ENCODE assay signal across 9 mouse cellular contexts in genomic region chr2:158722991-158723551, GRCm38 (mm10). TPM values are rescaled to one million over a fixed set of nuclear protein-coding genes. Genes with fewer than 3 reads are reported as not detected.
DNase-seq lines count a peak whose midpoint lies in the region; ATAC-seq lines count a peak whose summit lies in the region.
"Had no signal": no experiment of that assay in that cellular context is flagged by ENCODE, and none has a peak within 500 bp of the region (broad histone marks: within the 10 kb centered on the region; RNA-seq: fewer than 3 reads in every experiment).

No protein-coding gene starts in this region.

- H3K4me1 ChIP-seq in kidney, embryonic 16.5 days (ENCODE audit: insufficient read depth, low read length), result 0 out of 2 replicates have a peak, but pooled peaks cover 3% of the 10 kb centered on the region
- peaks cover 6% of the 10 kb centered on the region; the same call in 1 of the 2 replicates for H3K4me1 ChIP-seq in embryonic facial prominence, embryonic 13.5 days
- peaks cover 12% of the 10 kb centered on the region for H3K4me1 ChIP-seq in midbrain, embryonic 15.5 days
- H3K4me1 ChIP-seq: limb, embryonic 12.5 days had no signal

- no peak overlapping the region for H3K4me2 ChIP-seq in kidney, embryonic 16.5 days (replicated peaks; ENCODE audit: low read depth, low read length)
- H3K4me2 ChIP-seq in embryonic facial prominence, embryonic 13.5 days, result no peak overlapping the region
- H3K4me2 ChIP-seq in midbrain, embryonic 15.5 days, result no peak overlapping the region
- H3K4me2 ChIP-seq: limb, embryonic 12.5 days had no signal

- no peak for ATAC-seq in kidney, embryonic 16.5 days (ENCODE audit: low FRiP score, low TSS enrichment)
- ATAC-seq in embryonic facial prominence, embryonic 13.5 days (ENCODE audit: insufficient number of reproducible peaks, insufficient read depth, low FRiP score, low TSS enrichment, low read depth), result no peak
- ATAC-seq in midbrain, embryonic 15.5 days (replicated peaks), result no peak

- no peaks in the 10 kb centered on the region for H3K36me3 ChIP-seq in kidney, embryonic 16.5 days (ENCODE audit: insufficient read depth, low read length)
- no peaks in the 10 kb centered on the region for H3K36me3 ChIP-seq in embryonic facial prominence, embryonic 13.5 days
- no peaks in the 10 kb centered on the region for H3K36me3 ChIP-seq in midbrain, embryonic 15.5 days (replicated peaks)
- H3K36me3 ChIP-seq: limb, embryonic 12.5 days had no signal

- H3K27ac ChIP-seq in kidney, embryonic 16.5 days (ENCODE audit: low read length), result peak overlapping the region; percentile 67
- 0 out of 2 replicates have a peak overlapping the region, but pooled peaks have one; percentile 51 for H3K27ac ChIP-seq in embryonic facial prominence, embryonic 13.5 days
- H3K27ac ChIP-seq in midbrain, embryonic 15.5 days, result 0 out of 2 replicates have a peak overlapping the region, but pooled peaks have one; percentile 24
- H3K27ac ChIP-seq: limb, embryonic 12.5 days had no signal

- WGBS in kidney, embryonic 16.5 days, result 49% methylated on average over 6 of the region's 6 CpGs
- WGBS in embryonic facial prominence, embryonic 13.5 days, result 46% methylated on average over 6 of the region's 6 CpGs
- 58% methylated on average over 6 of the region's 6 CpGs for WGBS in midbrain, embryonic 15.5 days

- peak; percentile 29 for DNase-seq in adrenal gland, adult 2 months
- no peak for DNase-seq in adrenal gland, postnatal 4 days (ENCODE audit: low spot score in 2 of 2)
- no peak for DNase-seq in kidney, adult 9 months
- no peak for DNase-seq in cerebellum, adult 9-11 months
- DNase-seq in cerebellum, adult 11 months, result no peak

- H3K27me3 ChIP-seq in kidney, embryonic 16.5 days (ENCODE audit: insufficient read depth, low read length), result no peaks in the 10 kb centered on the region
- H3K27me3 ChIP-seq in embryonic facial prominence, embryonic 13.5 days, result no peaks in the 10 kb centered on the region
- no peaks in the 10 kb centered on the region for H3K27me3 ChIP-seq in midbrain, embryonic 15.5 days (replicated peaks)

- H3K4me3 ChIP-seq in kidney, embryonic 16.5 days (ENCODE audit: low read length), result no peak overlapping the region
- no peak overlapping the region for H3K4me3 ChIP-seq in embryonic facial prominence, embryonic 13.5 days
- H3K4me3 ChIP-seq in midbrain, embryonic 15.5 days, result no peak overlapping the region
- H3K4me3 ChIP-seq: limb, embryonic 12.5 days had no signal

- no peaks in the 10 kb centered on the region for H3K9me3 ChIP-seq in kidney, embryonic 16.5 days (ENCODE audit: low read length)
- H3K9me3 ChIP-seq in embryonic facial prominence, embryonic 13.5 days, result no peaks in the 10 kb centered on the region
- H3K9me3 ChIP-seq in midbrain, embryonic 15.5 days, result no peaks in the 10 kb centered on the region
- H3K9me3 ChIP-seq: limb, embryonic 12.5 days had no signal

- no peak overlapping the region for H3K9ac ChIP-seq in kidney, embryonic 16.5 days (replicated peaks; ENCODE audit: low read length)
- no peak overlapping the region for H3K9ac ChIP-seq in embryonic facial prominence, embryonic 13.5 days
- no peak overlapping the region for H3K9ac ChIP-seq in midbrain, embryonic 15.5 days
- H3K9ac ChIP-seq: limb, embryonic 12.5 days had no signal

RNA-seq across cellular contexts. Expression of gene Fam83d, which starts 44.8 kb away (rescaled TPM):
- total RNA-seq in adrenal gland, adult 2 months (2021), result under 1 TPM; 0.49 to 0.69 TPM
- 2.8 and 3.2 TPM in 2 replicates for polyA plus RNA-seq in adrenal gland, adult 2 months (2012; rRNA removed)
- 10 to 100 TPM; 10.6 to 11.3 TPM for total RNA-seq in adrenal gland, postnatal 4 days (2021)
- 55.1 and 56.3 TPM in 2 replicates for polyA plus RNA-seq in kidney, embryonic 16.5 days (2015; fragmentation: Nextera tagmentation; extraction: Ambion mirVana)
- 46.8 and 47.5 TPM in 2 replicates for polyA plus RNA-seq in embryonic facial prominence, embryonic 13.5 days (2015; fragmentation: Nextera tagmentation; extraction: Ambion mirVana)
- polyA plus RNA-seq in midbrain, embryonic 15.5 days (2015; fragmentation: Nextera tagmentation; extraction: Ambion mirVana), result 6.0 and 7.3 TPM in 2 replicates

RNA-seq across cellular contexts. Expression of gene Ppp1r16b, which starts 57.9 kb away (rescaled TPM):
- 10 to 100 TPM in 1 of 2 experiments, 1 to 10 TPM in 1; 9.3 to 13.3 TPM for total RNA-seq in adrenal gland, adult 2 months (2021)
- 3.3 and 4.1 TPM in 2 replicates for polyA plus RNA-seq in adrenal gland, adult 2 months (2012; rRNA removed)
- 10 to 100 TPM; 15.7 to 16.9 TPM for total RNA-seq in adrenal gland, postnatal 4 days (2021)
- 14.1 and 17.7 TPM in 2 replicates for polyA plus RNA-seq in kidney, embryonic 16.5 days (2015; fragmentation: Nextera tagmentation; extraction: Ambion mirVana)
- polyA plus RNA-seq in embryonic facial prominence, embryonic 13.5 days (2015; fragmentation: Nextera tagmentation; extraction: Ambion mirVana), result 3.2 and 3.6 TPM in 2 replicates
- 21.0 and 23.4 TPM in 2 replicates for polyA plus RNA-seq in midbrain, embryonic 15.5 days (2015; fragmentation: Nextera tagmentation; extraction: Ambion mirVana)
